Mouse (Mus musculus) MEL-GATA-1-ER (cell line): ENCODE measurements around the gene H2al1a.
"Not testable (repeated sequence)": the region's sequence is repeated elsewhere in the genome, so short reads cannot be mapped to it uniquely, and the experiment has no call there.

Experiments used
- DNase-seq: peaks from one replicate; pipeline ENCODE4 v3.0.0-alpha.2; 2012; ENCODE audit warnings: low read depth; ENCODE audit errors: extremely low read depth

H2al1a gene

GRCm38 (mm10) chrX:11327522-11327921 lies 28.5 kb downstream of the H2al1a start, which contains the start of gene H2al1j:
Gene H2al1j (plus strand): TSS chrX:11327822.
- DNase-seq, result not testable (repeated sequence)

- DNase-seq, result no peak
Observed at GRCm38 (mm10) chrX:11345762-11346161, 46.7 kb downstream of the H2al1a start.

GRCm38 (mm10) chrX:11346756-11347155 lies 47.7 kb downstream of the H2al1a start:
- no peak for DNase-seq
